Mouse (Mus musculus) spleen, postnatal 4 days (tissue): ENCODE data around the gene C1ql1.
"Not testable (repeated sequence)": the region's sequence is repeated elsewhere in the genome, so short reads cannot be mapped to it uniquely, and the experiment has no call there.

ENCODE experiments used
- DNase-seq, 2 experiments: peaks; one replicate each; pipeline ENCODE4 v3.0.0; 2022; ENCODE audit warnings: low spot score in 2 of 2

C1ql1 gene

GRCm38 (mm10) chr11:102946265-102946991, at the start of gene C1ql1:
TSS of gene C1ql1 (minus strand) at chr11:102946688.
- peak; percentile 77 to 85 for DNase-seq

GRCm38 (mm10) chr11:102994952-102995351, 48.5 kb upstream of the C1ql1 start:
- no peak for DNase-seq

GRCm38 (mm10) chr11:102993420-102994029, 47.0 kb upstream of the C1ql1 start:
- no peak for DNase-seq

- peak; percentile 66 to 91 for DNase-seq
These were observed 46.5 kb upstream of the C1ql1 start for GRCm38 (mm10) chr11:102992940-102993339.

- DNase-seq: no peak
These were observed 45.2 kb upstream of the C1ql1 start for GRCm38 (mm10) chr11:102991681-102992080.

GRCm38 (mm10) chr11:102990152-102990663, 43.7 kb upstream of the C1ql1 start:
- DNase-seq: no peak

GRCm38 (mm10) chr11:102989641-102990151, 43.2 kb upstream of the C1ql1 start:
- no peak for DNase-seq

GRCm38 (mm10) chr11:102985160-102985559, 38.7 kb upstream of the C1ql1 start:
- no peak for DNase-seq

- DNase-seq: no peak
These were observed 38.1 kb upstream of the C1ql1 start for GRCm38 (mm10) chr11:102984615-102985014.

- no peak for DNase-seq
These were observed 37.6 kb upstream of the C1ql1 start for GRCm38 (mm10) chr11:102984086-102984485.

GRCm38 (mm10) chr11:102981151-102981890, 34.8 kb upstream of the C1ql1 start:
- no peak for DNase-seq

GRCm38 (mm10) chr11:102978052-102978666, 31.7 kb upstream of the C1ql1 start:
- DNase-seq: no peak

- not testable (repeated sequence) for DNase-seq
These were observed 29.5 kb upstream of the C1ql1 start for GRCm38 (mm10) chr11:102975966-102976365.

GRCm38 (mm10) chr11:102972326-102972725, 25.8 kb upstream of the C1ql1 start:
- DNase-seq: no peak

- no peak for DNase-seq
These were observed 25.1 kb upstream of the C1ql1 start for GRCm38 (mm10) chr11:102971604-102972003.

- no peak for DNase-seq
These were observed 18.1 kb upstream of the C1ql1 start for GRCm38 (mm10) chr11:102964547-102965091.

- DNase-seq: no peak
These were observed 17.5 kb upstream of the C1ql1 start for GRCm38 (mm10) chr11:102963855-102964546.

GRCm38 (mm10) chr11:102963246-102963854, 16.9 kb upstream of the C1ql1 start:
- no peak for DNase-seq

GRCm38 (mm10) chr11:102962861-102963245, 16.4 kb upstream of the C1ql1 start:
- no peak for DNase-seq

- no peak for DNase-seq
These were observed 14.6 kb upstream of the C1ql1 start for GRCm38 (mm10) chr11:102961082-102961481.
